Mouse (Mus musculus) liver, postnatal 0 days (tissue): ENCODE measurements around the gene Tmpo. TPM values are rescaled to one million over a fixed set of nuclear protein-coding genes. Genes with fewer than 3 reads are reported as not detected.
A peak's percentile ranks its signal among the peaks of the same experiment; 100 is the strongest.

Source experiments
- ATAC-seq: fragments of 200-750 bp; cut with Nextera tagmentation; 2 replicates; pipeline ENCODE4 v1.8.0; 2017; ENCODE audit warnings: mild to moderate bottlenecking, moderate library complexity
- DNase-seq: peaks from one replicate; pipeline ENCODE4 v3.0.0-alpha.2; 2016
- H3K27ac ChIP-seq: fragments of 300-500 bp; sonication (generic); 2 replicates; pipeline ENCODE4 v1.5.1; 2014; ENCODE audit warnings: antibody characterized with exemption, moderate library complexity, mild to moderate bottlenecking, low read depth
- H3K27me3 ChIP-seq: fragments of 300-500 bp; sonication (generic); 2 replicates; pipeline ENCODE4 v1.6.1; 2014; ENCODE audit warnings: low read length, control low read depth, mixed read lengths; ENCODE audit not compliant: insufficient read depth
- H3K36me3 ChIP-seq: fragments of 300-500 bp; sonication (generic); replicated peaks from 2 replicates; pipeline ENCODE4 v1.6.1; 2014; ENCODE audit warnings: mild to moderate bottlenecking, control low read depth, low read length, moderate library complexity, mixed read lengths; ENCODE audit not compliant: insufficient read depth
- H3K4me1 ChIP-seq: fragments of 300-500 bp; sonication (generic); 2 replicates; pipeline ENCODE4 v1.6.1; 2014; ENCODE audit warnings: antibody characterized with exemption, mild to moderate bottlenecking, control low read depth; ENCODE audit not compliant: insufficient read depth
- H3K4me2 ChIP-seq: fragments of 300-500 bp; sonication (generic); 2 replicates; pipeline ENCODE4 v1.6.1; 2014; ENCODE audit warnings: low read depth, mild to moderate bottlenecking, low read length, moderate library complexity, mixed read lengths
- H3K4me3 ChIP-seq: fragments of 300-500 bp; sonication (generic); 2 replicates; pipeline ENCODE4 v1.5.1; 2014; ENCODE audit warnings: low read depth, low read length
- H3K9ac ChIP-seq: fragments of 300-500 bp; sonication (generic); replicated peaks from 2 replicates; pipeline ENCODE4 v1.6.1; 2014; ENCODE audit warnings: mild to moderate bottlenecking, moderate library complexity
- H3K9me3 ChIP-seq: fragments of 300-500 bp; sonication (generic); 2 replicates; pipeline ENCODE4 v1.6.1; 2016; ENCODE audit warnings: mild to moderate bottlenecking, control low read depth, low read length, mixed read lengths
- CTCF ChIP-seq: sonication (generic); IDR thresholded peaks from 2 replicates; pipeline ENCODE4 v1.5.1; 2016; ENCODE audit warnings: antibody characterized with exemption, low read depth
- EP300 ChIP-seq: IDR thresholded peaks from 2 replicates; pipeline ENCODE4 v1.6.1; 2016; ENCODE audit warnings: antibody characterized with exemption, low read depth, mild to moderate bottlenecking
- WGBS: fragments of 180-500 bp; shearing (Covaris S2); extraction: QIAGEN DNeasy Blood & Tissue Kit; methylation state at CpG from one replicate; pipeline ENCODE4 v1.1.7; 2014; ENCODE audit not compliant: insufficient replicate concordance; 5-methylcytosine and 5-hydroxymethylcytosine counted together
- polyA plus RNA-seq: library from polyadenylated mRNA; unstranded; fragments of >200 nt; fragmentation: Nextera tagmentation; extraction: Ambion mirVana; gene quantifications from 2 replicates; pipeline ENCODE4 v1.2.1, GENCODE M21; 2015

The Tmpo gene
- polyA plus RNA-seq, 1 experiment from 2014 or later = 64.1 TPM

DNA sequence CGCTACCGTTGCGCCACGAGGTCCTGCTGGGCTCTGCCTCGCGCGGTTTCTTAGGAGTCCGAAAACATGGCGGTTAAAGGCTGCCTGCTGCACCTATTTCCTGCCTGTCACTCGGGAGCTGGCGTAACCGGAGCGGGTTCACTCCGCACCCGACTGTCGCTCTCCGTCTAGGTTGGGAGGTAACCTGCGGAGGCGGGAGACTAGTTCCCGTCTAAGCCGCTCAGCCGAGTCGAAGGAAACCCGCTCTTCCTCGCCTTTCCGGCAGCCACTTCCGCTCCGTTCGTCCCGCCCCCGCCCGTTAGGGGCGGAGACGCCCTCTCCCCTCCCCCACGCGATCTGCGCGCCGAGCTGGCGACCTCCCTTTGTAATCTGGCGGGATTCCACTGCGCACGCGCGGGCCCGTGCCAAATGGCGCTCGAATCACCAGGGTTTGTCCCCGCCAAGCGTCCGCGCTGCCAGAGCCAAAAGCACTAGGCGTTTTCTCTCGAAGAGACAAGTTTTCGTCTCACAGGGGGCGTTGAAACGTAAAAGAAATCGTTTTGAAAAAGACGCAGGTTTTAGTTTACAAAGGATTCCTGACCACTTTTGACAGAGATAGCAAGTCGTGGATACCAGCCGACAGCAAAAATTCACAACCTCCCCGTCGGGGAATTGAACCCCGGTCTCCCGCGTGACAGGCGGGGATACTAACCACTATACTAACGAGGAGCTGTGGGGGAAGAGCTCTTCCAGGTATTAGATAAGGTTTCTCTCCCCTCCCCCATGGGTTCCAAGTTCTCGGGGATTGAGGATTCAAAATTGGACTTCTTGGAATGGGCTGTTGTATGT is 560 bp upstream of the Tmpo start:
- peak; percentile 90 for ATAC-seq
- under 1% methylated on average over 69 of the region's 69 CpGs for WGBS
- peak overlapping the region; percentile 64 for H3K4me3 ChIP-seq
- H3K4me2 ChIP-seq = peak overlapping the region; percentile 71
- H3K36me3 ChIP-seq = no peaks in the 10 kb centered on the region
- TF ChIP-seq EP300 (peak; percentile 87), CTCF (no peak)
- H3K4me1 ChIP-seq = peaks cover 27% of the 10 kb centered on the region
- H3K27me3 ChIP-seq = no peaks in the 10 kb centered on the region
- peak overlapping the region; percentile 67 for H3K9ac ChIP-seq
- no peaks in the 10 kb centered on the region for H3K9me3 ChIP-seq
- peak; percentile 100 for DNase-seq
- peak overlapping the region; percentile 97 for H3K27ac ChIP-seq

- Histone ChIP-seq H3K36me3 (no peaks in the 10 kb centered on the region), H3K4me1 (peaks cover 27% of the 10 kb centered on the region), H3K9ac (peak overlapping the region; percentile 67), H3K9me3 (no peaks in the 10 kb centered on the region), H3K4me2 (peak overlapping the region; percentile 71), H3K27me3 (no peaks in the 10 kb centered on the region), H3K27ac (peak overlapping the region; percentile 97), H3K4me3 (peak overlapping the region; percentile 64)
- DNase-seq (no peak), ATAC-seq (no peak)
- no peak for TF ChIP-seq EP300
- no peak for TF ChIP-seq CTCF
- 47% methylated on average over 7 of the region's 7 CpGs for WGBS
Observed at GRCm38 (mm10) chr10:91180301-91180700, 814 bp downstream of the Tmpo start.

GRCm38 (mm10) chr10:91179834-91180233 is 1.3 kb downstream of the Tmpo start:
- DNase-seq = no peak
- peak overlapping the region; percentile 97 for H3K27ac ChIP-seq
- H3K9me3 ChIP-seq = no peaks in the 10 kb centered on the region
- H3K36me3 ChIP-seq = no peaks in the 10 kb centered on the region
- peak overlapping the region; percentile 67 for H3K9ac ChIP-seq
- H3K4me3 ChIP-seq = no peak overlapping the region; the same call in 1 of the 2 replicates
- WGBS = 44% methylated on average over 2 of the region's 2 CpGs
- TF ChIP-seq EP300 = no peak
- no peak for TF ChIP-seq CTCF
- peak overlapping the region; percentile 71 for H3K4me2 ChIP-seq
- peaks cover 27% of the 10 kb centered on the region for H3K4me1 ChIP-seq
- no peaks in the 10 kb centered on the region for H3K27me3 ChIP-seq
- no peak for ATAC-seq

- DNase-seq (no peak), ATAC-seq (peak; percentile 1; the same call in 1 of the 2 replicates)
- Histone ChIP-seq H3K4me1 (peaks cover 18% of the 10 kb centered on the region), H3K4me2 (no peak overlapping the region), H3K9me3 (no peaks in the 10 kb centered on the region), H3K36me3 (no peaks in the 10 kb centered on the region), H3K4me3 (no peak overlapping the region), H3K27ac (peak overlapping the region; percentile 58), H3K9ac (no peak overlapping the region), H3K27me3 (no peaks in the 10 kb centered on the region)
- TF ChIP-seq CTCF = no peak
- TF ChIP-seq EP300 = no peak
- 53% methylated on average over 4 of the region's 4 CpGs for WGBS
Observed at GRCm38 (mm10) chr10:91177201-91177600, 3.9 kb downstream of the Tmpo start.

DNA sequence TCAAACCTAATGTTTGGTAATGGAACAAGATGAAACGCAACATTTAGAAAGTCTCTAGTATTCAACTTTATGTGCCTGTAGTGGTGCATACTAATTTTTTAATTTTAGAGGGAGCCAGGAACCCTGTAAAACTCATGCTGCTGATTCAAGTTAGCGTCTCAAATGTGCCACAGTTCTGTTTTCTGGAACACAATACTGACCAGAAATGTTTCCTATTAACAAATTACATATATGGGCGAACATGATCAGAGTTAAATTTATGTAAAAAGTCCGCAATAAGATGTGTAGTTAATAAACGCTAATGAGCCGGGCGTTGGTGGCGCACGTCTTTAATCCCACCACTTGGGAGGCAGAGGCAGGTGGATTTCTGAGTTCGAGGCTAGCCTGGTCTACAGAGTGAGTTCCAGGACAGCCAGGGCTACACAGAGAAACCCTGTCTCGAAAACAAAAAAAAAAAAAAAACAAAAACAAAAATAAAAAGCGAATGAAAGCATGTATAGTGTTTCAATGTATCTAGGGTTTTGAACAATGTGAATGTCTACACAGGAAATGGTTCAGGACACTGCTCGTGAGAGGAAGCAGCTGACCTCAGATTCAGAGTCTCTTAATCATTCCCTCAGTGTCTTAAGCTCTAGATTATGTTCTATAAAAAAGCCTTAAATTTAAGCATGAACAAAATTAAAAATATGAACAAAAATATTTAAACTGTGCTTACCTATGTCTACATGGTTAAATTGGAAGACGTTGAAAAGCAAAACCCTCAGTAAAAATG is 8.6 kb downstream of the Tmpo start:
- H3K4me1 ChIP-seq = peaks cover 15% of the 10 kb centered on the region; the same call in 1 of the 2 replicates
- DNase-seq = no peak
- no peaks in the 10 kb centered on the region for H3K9me3 ChIP-seq
- no peak for TF ChIP-seq EP300
- no peak for TF ChIP-seq CTCF
- H3K27ac ChIP-seq = peak overlapping the region; percentile 99
- H3K4me3 ChIP-seq = peak overlapping the region; percentile 96
- 64% methylated on average over 14 of the region's 14 CpGs for WGBS
- H3K27me3 ChIP-seq = no peaks in the 10 kb centered on the region
- peaks cover 5% of the 10 kb centered on the region; the same call in 1 of the 2 replicates for H3K36me3 ChIP-seq
- H3K9ac ChIP-seq = peak overlapping the region; percentile 100
- H3K4me2 ChIP-seq = peak overlapping the region; percentile 83
- ATAC-seq = no peak
